Comparison of ENCODE assay signal across 22 mouse cellular contexts in genomic region chr16:65526695-65527094, GRCm38 (mm10). TPM values are rescaled to one million over a fixed set of nuclear protein-coding genes. Genes with fewer than 3 reads are reported as not detected.
"Had no signal": no experiment of that assay in that cellular context is flagged by ENCODE, and none has a peak within 500 bp of the region (broad histone marks: within the 10 kb centered on the region; RNA-seq: fewer than 3 reads in every experiment).

No protein-coding gene starts in this region.

- H3K9ac ChIP-seq: neural tube, embryonic 13.5 days; neural tube, embryonic 15.5 days; stomach, embryonic 15.5 days had no signal

- H3K27me3 ChIP-seq: neural tube, embryonic 13.5 days; neural tube, embryonic 15.5 days; stomach, embryonic 15.5 days had no signal

- H3K36me3 ChIP-seq: neural tube, embryonic 13.5 days; neural tube, embryonic 15.5 days; stomach, embryonic 15.5 days had no signal

- H3K4me3 ChIP-seq: neural tube, embryonic 13.5 days; neural tube, embryonic 15.5 days; stomach, embryonic 15.5 days had no signal

- H3K4me1 ChIP-seq: neural tube, embryonic 15.5 days; stomach, embryonic 15.5 days had no signal

- H3K9me3 ChIP-seq: neural tube, embryonic 13.5 days; neural tube, embryonic 15.5 days; stomach, embryonic 15.5 days had no signal

- DNase-seq: retina, postnatal 1 day; right cerebral cortex, adult 18-20 months; right cerebral cortex, postnatal 14 days; right cerebral cortex, postnatal 25 days; right cerebral cortex, postnatal 4 days; spleen, adult 18-20 months; thymus, adult 18-20 months; thymus, adult 2 months; thymus, postnatal 14 days; thymus, postnatal 25 days; thymus, postnatal 36 days; thymus, postnatal 4 days had no signal

- H3K4me2 ChIP-seq: neural tube, embryonic 13.5 days; neural tube, embryonic 15.5 days; stomach, embryonic 15.5 days had no signal

- H3K27ac ChIP-seq: neural tube, embryonic 13.5 days; neural tube, embryonic 15.5 days; stomach, embryonic 15.5 days; stomach, postnatal 0 days had no signal

RNA-seq across cellular contexts. Expression of gene Pou1f1, which starts 6.4 kb away (rescaled TPM):
- polyA plus RNA-seq: neural tube, embryonic 13.5 days; neural tube, embryonic 15.5 days; small intestine, adult 2 months; spleen, adult 2 months; stomach, embryonic 14.5 days; stomach, embryonic 15.5 days; stomach, embryonic 16.5 days; testis, adult 2 months; urinary bladder, adult 2 months had no signal
